Mouse (Mus musculus) CD4-positive, CD25-positive, alpha-beta regulatory T cell, adult 4 months (primary cell): ENCODE measurements around the gene Gm20379. TPM values are rescaled to one million over a fixed set of nuclear protein-coding genes. Genes with fewer than 3 reads are reported as not detected.

Experiments used
- ATAC-seq: one replicate; pipeline ENCODE4 v1.8.0; 2017
- polyA plus RNA-seq, 2 experiments: library from polyadenylated mRNA; unstranded; fragments of 100-300 nt; shearing (Covaris generic); gene quantifications; one replicate each; pipeline ENCODE4 v1.2.1; 2017

The Gm20379 gene
- 1 to 10 TPM; 6.4 to 6.9 TPM for polyA plus RNA-seq

GRCm38 (mm10) chr13:92305680-92306079 lies at the start of gene Gm20379:
Gene Gm20379, plus strand, starts transcription at chr13:92305980.
- no peak for ATAC-seq

DNA sequence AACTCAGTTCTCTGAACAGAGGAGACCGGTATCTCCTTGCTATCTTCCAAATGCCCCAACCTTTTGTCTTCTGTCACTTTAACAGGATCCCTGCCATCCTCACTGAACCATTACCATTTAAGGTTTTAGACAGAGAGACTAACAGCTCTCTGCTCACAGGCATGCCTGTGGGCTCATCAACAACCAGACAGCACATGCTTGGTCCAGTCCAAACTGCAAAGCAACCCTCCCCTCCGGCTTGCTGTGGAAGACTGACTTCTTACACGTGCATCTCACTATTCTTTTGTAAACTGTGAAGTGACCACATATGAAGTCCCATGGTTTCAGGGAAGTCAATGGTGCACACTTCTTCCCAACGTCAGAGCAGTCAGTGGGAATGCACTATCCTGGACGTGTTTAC lies 44.5 kb upstream of the Gm20379 start:
- ATAC-seq = no peak

- no peak for ATAC-seq
These were observed 42.2 kb upstream of the Gm20379 start for GRCm38 (mm10) chr13:92263566-92263965.

DNA sequence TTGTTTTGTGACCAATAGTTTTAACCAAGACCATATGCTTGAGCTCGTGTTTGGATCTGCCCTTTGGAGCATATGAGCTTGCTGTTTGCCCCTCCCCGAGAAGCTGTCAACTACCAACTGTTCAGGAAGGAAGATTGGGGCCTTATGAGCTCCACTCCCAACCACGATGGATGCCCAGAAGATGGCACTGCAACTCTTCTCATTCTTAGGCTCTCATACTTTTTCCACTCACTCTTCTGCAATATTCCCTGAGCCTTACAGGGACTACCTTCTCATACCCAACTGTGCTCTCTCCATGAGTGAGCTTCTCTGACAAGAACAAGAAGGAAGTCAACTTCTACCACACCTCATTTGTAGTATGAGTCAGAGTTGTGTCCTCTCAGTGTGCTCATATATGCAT lies 38.7 kb upstream of the Gm20379 start:
- peak; percentile 71 for ATAC-seq

DNA sequence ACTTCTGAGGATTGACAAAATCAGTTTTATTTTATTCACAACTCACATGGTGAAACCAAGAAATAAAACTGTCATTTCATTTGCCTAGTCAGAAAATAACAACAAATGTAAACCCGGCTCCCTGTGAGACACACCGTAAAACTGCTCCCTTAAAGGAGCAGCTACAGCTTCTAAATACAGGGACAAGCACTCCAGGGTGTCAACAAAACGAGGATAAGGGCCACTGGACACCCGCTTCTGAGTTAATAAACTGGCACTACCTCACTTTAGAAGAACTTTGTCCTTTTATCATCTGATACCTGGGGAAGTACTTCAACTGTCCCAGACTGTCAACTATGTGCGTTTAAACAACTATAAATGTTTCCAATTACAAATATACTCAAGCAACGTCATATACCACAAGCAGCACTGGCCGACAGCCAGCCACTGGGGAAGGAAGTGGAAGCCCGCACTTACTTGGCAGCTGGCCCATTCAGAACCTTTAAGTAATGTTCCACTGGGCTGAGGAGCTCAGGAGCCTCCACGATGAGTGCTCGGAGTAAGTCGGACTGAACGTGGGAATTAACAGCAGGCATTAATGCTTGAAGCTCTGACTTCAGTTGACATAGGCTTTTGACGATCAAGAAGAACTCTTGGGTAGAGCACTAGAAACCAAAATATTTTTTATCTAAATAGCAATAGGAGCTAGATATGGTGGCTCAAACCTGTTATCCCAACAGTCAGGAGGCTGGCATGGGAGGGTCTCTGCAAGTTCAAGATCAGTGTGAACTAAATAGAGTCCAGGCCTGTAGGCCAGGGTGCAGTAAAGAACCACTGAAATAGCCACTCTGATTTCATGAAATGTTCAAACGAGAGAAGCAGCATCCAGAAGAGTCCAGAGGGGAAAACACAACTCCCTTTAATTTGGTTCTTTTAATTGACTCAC lies 31.2 kb upstream of the Gm20379 start:
- peak; percentile 96 for ATAC-seq

DNA sequence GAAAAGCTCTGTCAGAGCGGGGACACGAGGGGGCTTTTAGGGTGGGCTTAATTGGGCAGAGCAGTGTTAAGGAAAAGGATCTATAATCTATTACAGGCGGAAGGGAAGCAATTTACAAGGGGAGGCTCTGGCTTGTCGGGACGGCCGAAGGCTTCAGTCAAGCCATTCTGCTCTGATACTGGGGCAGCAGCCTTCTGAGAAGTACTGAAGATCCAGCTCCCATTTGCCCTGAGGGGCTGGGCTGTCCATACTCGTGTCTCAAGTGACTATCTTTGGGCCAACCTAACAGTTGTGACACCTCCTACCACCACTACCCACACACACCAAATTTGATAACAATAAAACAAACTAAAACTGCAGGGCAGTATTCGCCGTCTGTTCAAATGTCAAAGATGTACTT lies 30.5 kb upstream of the Gm20379 start:
- no peak for ATAC-seq

DNA sequence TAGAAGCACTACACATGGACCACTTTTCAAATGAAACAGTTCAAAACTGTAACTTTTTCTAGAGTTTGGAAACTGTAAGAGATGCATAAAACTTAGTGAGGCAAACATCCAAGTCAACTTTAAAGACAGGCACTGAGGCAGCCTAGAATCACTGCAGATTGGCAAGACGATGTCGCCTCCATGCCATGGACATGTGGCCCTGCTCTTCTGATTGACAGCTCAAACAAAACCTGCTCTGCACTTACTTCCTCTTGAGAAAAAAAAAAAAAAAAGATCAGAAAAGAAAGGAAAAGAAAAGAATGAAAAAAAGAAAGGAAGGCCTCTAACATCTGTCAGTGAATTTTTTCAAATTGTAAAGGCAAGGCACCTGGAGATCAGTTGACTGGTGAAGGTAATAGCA lies 28.8 kb upstream of the Gm20379 start:
- no peak for ATAC-seq

GRCm38 (mm10) chr13:92291605-92292004 lies 14.2 kb upstream of the Gm20379 start:
- ATAC-seq = no peak

DNA sequence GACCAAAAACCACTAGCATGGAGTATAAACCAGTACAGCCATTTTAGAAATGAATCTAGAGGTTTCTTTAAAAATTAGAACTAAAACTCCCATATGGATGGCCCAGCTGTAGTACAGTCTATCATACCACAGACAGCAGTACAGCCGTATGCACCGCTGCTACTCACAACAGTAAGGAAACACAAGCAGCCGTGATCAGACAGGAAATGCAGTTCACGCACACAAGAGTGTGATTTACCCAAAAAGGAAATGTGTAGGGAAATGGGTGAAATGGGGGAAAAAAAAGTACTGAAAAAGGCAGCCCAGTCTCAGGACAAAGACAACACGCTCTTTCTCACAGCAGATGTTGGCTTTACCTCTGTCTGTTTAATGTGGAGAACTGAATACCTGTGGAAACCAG lies 11.9 kb upstream of the Gm20379 start:
- peak; percentile 78 for ATAC-seq

- ATAC-seq = no peak
These were observed 9.3 kb upstream of the Gm20379 start for GRCm38 (mm10) chr13:92296490-92296889.

- ATAC-seq = no peak
These were observed 8.8 kb upstream of the Gm20379 start for GRCm38 (mm10) chr13:92297021-92297420.

GRCm38 (mm10) chr13:92299522-92299921 lies 6.3 kb upstream of the Gm20379 start:
- ATAC-seq = no peak

GRCm38 (mm10) chr13:92301754-92302153 lies 4.0 kb upstream of the Gm20379 start:
- no peak for ATAC-seq

- no peak for ATAC-seq
These were observed 3.3 kb upstream of the Gm20379 start for GRCm38 (mm10) chr13:92302466-92302865.

DNA sequence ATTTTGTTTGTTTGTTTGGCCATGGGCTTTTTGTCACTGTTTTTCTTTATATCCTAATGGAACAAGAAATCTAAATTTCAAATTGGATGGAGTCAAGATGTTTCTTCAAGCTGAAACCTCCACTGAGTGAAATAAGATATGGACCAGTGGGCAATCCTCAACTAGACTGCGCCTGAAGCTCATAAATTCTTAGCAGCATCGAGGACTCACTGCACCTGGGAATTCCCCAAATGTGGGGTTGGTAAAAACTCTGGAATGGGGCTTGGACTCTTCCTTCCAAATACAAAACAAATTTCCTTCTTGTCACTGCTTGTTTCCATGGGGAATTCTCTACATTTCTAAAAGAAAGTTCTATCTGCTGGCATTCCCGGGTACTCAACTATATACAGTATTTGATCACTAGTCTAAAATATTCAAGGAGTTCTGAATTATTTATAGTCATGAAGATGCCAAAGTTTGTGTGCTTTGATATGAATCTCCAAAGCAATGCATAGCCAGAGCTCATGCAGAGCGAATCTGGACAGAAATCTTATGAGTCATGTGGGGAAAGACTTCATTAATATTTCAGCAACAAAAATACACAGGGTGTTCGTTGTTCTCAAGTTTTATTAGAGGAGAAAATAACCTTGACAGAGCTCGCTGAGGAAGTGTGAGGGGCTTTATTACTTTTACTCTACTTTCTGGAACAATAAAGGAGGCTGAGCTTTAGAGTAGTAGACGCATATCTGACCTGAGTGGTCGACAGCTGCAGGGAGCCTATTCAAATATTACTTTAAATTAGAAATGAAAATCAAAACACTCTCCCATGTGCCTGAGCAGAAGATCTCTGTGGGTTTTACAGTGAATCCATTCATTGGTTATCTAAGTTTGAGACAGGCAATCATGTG lies 2.5 kb upstream of the Gm20379 start:
- no peak for ATAC-seq

DNA sequence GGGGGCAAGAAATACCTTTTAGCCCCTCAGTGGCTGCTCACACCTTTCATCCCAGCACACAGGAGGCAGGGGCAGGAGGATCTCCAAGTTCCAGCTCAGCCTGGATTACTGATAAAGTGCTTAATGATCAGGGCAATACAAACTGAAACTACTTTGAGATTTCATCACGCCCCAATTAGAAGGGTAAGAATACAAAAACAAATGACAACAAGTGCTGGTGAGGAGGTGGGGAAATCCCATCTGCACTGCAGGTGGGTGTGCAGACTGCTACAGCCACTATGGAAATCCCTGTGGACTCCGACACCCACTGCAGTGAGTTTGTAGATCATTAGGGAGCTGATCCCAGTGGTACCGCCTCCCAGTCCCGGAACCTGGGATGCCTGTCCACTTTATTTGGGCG lies 1.5 kb upstream of the Gm20379 start:
- ATAC-seq = peak; percentile 95

DNA sequence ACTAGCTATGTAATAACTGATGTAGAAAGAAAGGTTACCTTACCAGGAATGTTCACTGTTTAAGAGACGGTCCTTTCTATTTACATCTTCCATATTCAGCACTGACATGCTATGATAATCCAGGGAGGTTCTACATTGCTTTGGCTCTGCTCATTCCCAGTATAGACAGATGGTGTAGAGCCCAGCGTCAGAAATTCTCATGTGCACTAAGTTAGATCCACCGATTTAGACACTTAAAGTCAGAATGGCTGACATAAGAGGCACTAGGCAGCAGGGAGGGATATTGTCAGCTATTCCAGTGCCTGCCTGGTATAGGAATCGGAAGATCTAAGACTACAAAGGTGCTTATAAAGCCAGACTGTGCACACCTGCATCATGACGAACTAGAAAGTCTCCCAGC lies 8.8 kb downstream of the Gm20379 start:
- no peak for ATAC-seq

GRCm38 (mm10) chr13:92320770-92321169 lies 15.0 kb downstream of the Gm20379 start:
- ATAC-seq = no peak

- no peak for ATAC-seq
These were observed 20.2 kb downstream of the Gm20379 start for GRCm38 (mm10) chr13:92326030-92326429.

- no peak for ATAC-seq
These were observed 22.2 kb downstream of the Gm20379 start for GRCm38 (mm10) chr13:92328000-92328399.

DNA sequence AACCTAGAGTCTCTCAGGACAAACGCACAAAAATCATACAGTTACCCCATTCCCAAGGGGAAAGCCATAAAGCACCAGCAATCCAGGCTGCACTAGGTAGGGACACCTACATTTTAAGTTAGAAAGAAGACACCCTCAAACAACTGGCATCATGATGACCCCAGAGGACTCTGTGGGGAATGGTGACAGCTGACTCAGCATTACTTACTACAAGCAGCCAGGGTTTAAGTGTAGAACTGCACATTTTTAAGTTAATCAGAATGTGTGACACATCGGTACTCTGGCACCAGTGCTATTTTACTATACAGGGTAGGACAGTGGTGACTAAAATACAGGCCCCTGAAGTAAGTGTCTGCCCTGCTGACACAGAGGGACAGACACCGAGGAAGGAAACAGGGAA lies 24.8 kb downstream of the Gm20379 start:
- no peak for ATAC-seq

DNA sequence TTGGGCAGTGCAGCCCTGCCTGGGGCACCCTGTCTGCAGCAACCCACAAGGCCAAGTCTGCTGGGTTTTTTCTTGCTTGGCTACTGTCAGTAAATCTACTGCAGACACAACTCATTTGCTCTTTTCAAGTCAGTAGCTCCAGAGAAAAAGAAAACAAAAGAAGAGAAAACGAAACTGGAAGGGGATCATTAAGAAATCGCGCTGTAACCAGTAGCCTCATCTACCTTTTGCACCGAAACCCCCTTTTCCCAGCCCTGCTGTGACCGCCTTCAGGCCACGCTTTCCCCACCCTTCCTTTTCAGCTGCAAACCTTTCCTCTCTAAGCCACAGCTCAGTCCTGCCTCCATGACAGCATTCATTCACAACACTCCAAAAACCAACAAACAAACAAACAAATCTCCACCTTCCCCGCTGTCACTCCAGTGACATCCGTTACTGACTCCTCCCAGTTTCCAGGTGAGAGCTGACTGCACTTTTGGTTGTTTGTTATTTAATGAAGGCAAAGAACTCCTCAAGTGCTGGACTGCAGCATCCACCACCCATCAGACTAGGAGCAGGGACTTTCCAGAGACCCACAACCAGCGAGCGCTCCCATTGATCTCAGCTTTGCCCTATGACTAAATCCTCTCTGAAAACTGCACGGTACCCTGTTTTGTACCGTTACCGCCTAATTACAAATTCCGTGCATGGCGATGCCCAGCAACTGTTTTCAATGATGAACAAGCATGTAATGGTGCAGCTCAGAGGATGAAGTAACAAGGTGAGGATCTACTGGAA lies 26.5 kb downstream of the Gm20379 start:
- peak; percentile 69 for ATAC-seq

GRCm38 (mm10) chr13:92336857-92337256 lies 31.1 kb downstream of the Gm20379 start:
- no peak for ATAC-seq
